Mouse (Mus musculus): ENCODE measurements around the gene Ptma.

Gene Ptma

DNA sequence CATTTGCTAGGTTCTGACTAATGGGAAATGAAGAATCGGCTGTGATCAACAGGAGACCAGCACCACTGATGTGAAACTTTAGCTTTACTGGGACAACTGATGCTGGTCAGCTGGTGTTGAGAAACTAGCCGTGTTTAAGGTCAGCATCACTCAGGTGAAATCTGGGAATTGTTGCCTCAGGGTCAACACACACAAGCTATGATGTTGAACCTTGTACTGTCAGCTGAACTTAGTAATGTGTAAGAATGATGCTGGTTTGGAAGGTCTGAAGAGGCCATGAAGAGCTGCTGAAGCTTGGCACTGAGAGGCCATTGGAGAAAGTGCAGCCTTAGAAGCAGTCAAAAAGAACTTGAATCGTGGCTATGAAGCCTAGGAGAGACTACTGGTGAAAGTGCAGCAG is 29.1 kb downstream of the Ptma start:
- no peak for DNase-seq

- no peak for DNase-seq
Measured at GRCm38 (mm10) chr1:86557872-86558271, 31.3 kb downstream of the Ptma start.

DNA sequence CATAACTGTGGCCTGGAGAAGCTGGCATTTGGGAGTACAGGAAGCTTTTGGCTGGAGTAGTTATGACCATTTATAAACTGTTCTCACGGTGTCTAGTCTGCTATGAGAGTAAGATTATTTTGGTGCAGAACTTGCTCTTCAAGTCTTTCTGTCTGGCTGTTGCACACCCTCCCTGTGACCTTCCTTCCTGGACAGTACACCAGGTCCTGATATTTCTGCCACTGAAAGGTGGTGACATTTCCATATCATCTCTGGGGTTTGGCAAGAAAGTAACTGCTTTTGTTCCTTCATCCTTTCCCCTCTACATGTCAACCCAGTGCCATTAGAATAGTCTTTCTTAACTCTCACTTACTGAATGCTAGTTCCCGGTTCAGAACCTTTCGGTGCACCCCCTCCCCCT is 32.7 kb downstream of the Ptma start:
- no peak for DNase-seq

GRCm38 (mm10) chr1:86562663-86563062 is 36.1 kb downstream of the Ptma start:
- DNase-seq = no peak

- DNase-seq = no peak
Measured at GRCm38 (mm10) chr1:86568409-86568808, 41.9 kb downstream of the Ptma start.

GRCm38 (mm10) chr1:86569292-86569860 is 42.9 kb downstream of the Ptma start:
- no peak for DNase-seq

- DNase-seq = no peak
Measured at GRCm38 (mm10) chr1:86571381-86571780, 44.9 kb downstream of the Ptma start.

- no peak for DNase-seq
Measured at GRCm38 (mm10) chr1:86571941-86572340, 45.4 kb downstream of the Ptma start.
